Mouse (Mus musculus) lung, postnatal 4 days (tissue): ENCODE results near the gene Zbtb33.

Source experiments
- DNase-seq, 2 experiments: peaks; one replicate each; pipeline ENCODE4 v3.0.0; 2021

Gene Zbtb33

DNA sequence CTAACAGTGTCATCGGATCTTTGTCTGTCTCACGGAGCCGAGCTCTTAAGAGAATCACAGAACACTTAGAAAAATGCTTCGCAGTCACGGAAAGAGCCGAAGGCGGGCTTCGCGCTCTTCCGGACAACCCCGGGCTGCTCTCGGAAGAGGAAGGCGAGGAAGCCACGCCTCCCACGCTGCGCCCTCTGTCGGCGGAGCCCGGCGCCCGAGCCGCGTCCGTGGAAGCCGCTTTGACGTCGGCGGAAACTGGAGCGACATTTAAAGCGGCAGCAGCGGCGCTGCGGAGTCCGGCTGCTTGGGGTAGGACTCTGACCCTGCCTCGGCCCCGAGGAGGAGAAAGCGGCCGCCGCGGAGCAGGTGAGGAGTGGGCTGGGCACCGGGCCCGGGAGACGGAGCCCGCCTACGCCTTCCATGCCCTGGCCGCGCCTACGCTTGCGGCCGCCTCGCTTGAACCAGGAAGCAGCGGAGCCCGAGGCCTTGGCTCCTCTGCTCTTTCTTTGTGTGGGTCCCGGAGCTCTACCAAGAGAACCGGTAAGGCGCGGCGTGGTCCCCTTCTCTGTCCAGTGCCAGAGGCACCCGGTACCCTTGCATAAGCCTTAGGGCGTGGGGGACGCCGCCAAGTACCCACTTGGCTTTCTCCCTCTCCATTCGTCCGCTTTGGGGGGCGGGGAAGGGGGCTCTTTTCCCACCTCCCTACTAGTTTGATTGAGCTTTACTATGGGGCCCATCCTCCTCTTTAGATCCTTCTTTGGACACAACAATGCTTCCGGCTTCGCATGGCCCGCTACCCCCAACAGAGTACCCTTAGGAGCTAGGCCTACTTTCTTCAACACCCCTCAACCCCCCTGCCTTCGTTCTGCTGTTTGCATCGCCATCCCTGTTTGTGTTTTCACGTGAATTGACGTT lies at the start of gene Zbtb33:
Zbtb33 (plus strand) TSS at position 242 of the 906 bp plus-strand sequence.
- peak; percentile 92 for DNase-seq

GRCm38 (mm10) chrX:38159097-38159496 lies 30.5 kb upstream of the Zbtb33 start:
- no peak for DNase-seq

DNA sequence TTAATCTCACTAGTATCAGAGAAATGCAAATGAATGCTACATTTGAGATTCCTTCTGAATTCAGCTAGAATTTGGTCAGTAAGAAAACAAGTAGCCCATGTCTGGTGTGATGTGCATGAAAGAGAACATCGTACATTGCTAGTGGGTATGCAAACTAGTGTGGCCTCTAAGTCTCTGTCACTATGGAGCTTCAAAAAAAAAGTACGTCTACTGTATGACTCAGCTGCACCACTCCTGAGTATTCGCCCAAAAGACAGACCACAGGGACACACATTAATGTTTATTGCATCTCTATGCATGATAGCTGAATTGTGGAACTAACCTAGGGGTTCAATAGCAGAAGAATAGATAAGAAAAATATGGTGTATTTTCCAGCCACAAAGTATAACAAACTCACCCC lies 24.3 kb upstream of the Zbtb33 start:
- no peak for DNase-seq

DNA sequence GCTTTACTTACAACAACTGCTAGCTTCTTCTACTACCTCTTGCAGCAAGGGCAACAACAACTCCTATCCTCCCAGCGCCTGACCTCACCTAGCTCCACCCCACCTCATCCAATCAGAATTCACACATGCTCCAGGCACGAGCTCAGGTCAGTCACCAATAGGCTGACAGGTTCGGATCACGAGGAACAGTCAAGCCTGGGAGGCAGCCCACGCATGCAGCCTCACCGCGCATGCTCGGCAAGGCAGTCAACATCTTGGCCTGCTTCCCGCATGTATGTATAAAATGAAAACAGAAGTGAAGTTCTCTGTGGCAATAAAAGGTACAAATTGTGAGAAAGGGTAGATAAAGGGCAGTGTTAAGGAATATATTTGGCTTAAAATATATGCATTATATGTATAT lies 23.5 kb upstream of the Zbtb33 start:
- DNase-seq = no peak

DNA sequence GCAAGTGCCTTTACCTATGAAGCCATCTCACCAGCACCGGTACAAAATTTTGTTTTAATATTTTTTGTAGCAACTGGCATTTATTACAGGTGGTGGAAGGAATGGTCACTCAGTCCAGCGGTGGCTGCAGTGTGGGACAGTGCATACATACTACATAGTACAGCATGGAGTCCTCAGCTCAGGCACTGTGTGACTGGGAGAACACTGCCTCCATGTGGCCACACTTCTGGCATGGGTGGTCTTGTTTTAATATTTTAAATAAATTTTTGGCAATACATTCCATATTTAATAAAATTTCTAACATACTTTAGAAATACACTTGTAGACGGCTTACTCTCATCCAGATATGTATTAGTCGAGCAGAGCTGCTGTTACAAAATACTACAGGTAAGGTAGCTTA lies 23.0 kb upstream of the Zbtb33 start:
- DNase-seq = no peak

DNA sequence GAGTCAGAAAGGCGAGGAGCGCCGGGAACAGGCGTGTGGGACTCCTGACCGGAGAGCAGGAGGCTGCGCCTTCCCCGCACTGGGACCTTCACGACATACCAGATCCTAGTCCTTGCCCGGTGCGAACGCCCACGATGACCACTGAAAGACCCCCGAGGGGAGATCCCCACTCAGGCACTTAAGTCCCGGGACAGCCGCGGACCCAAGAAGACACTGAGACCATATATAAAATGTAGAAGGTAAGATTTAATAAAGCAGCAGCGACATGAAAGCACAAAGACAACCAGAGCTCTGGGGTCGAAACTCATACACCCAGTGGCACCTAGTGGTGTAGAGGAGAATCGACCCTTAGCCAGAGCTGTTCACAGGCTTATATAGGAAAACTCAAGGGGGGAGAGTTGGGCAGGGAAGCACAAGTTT lies 9.7 kb upstream of the Zbtb33 start:
- DNase-seq = peak; percentile 47 to 60

DNA sequence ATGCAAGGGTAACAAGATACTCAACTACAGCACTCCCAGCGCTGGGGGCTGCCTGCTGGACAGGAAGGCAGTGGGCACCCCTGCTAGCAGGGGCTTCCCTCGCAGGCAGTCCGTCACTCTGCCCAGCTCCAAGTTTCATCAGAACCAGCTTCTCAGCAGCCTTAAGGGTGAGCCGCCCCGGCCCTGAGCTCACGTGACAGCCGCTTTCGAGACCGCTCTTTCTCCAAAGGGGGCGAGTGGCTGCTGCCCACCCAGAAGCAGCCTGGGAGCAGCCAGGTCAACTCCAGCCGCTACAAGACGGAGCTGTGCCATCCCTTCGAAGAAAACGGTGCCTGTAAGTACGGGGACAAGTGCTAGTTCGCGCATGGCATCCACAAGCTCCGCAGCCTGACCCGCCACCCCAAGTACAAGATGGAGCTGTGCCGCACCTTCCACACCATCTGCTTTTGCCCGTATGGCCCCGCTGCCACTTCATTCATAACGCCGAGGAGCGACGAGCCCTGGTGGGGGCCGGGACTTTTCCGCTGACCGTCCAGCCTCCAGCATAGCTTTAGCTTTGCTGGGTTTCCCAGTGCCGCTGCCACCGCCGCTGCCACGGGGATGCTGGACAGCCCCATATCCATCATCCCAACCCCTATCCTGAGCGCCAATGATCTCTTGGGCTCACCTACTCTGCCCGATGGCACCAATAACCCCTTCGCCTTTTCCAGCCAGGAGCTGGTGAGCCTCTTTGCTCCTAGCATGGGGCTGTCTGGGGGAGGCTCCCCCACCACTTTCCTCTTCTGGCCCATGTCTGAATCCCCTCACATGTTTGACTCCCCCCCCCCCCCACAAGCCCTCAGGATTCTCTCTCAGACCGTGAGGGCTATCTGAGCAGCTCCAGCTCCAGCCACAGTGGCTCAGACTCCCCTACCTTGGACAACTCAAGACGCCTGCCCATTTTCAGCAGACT lies 8.7 kb upstream of the Zbtb33 start:
- peak; percentile 8 to 23 for DNase-seq

DNA sequence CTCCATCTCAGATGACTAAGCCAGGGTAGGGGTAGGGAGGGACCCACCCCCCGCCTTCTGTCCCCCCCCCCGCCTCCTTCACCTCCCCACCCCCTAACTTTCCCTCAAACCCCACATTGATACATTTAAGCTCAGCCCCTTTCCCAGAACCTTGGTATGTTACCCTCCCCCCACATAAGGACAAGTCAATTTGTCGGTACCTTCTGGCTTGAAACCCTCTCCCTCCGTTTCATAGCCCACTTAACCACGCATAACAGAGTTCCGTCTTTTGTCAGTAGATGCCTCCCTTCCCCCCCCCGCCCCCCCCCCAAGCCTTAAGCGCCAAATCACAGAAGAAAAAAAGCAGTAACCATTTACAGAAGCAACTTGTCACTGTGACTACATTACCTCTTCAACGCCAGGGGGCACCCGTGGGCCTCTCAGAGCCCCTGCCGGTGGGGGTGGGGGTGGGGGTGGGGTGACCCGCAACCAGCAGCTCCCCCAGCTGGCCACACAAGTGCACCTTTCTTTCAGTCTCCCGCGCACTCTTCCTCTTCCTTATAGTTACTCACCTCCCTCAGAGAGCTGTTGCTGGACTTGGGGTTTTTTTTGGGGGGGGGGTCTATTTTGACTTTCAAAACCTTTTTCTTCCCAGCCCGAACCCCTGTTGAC lies 7.9 kb upstream of the Zbtb33 start:
- peak; percentile 61 to 64 for DNase-seq

GRCm38 (mm10) chrX:38185520-38185919 lies 4.1 kb upstream of the Zbtb33 start:
- no peak for DNase-seq

- no peak for DNase-seq
Observed at GRCm38 (mm10) chrX:38190458-38190764, 818 bp downstream of the Zbtb33 start.

- no peak for DNase-seq
Observed at GRCm38 (mm10) chrX:38201816-38202215, 12.2 kb downstream of the Zbtb33 start.

DNA sequence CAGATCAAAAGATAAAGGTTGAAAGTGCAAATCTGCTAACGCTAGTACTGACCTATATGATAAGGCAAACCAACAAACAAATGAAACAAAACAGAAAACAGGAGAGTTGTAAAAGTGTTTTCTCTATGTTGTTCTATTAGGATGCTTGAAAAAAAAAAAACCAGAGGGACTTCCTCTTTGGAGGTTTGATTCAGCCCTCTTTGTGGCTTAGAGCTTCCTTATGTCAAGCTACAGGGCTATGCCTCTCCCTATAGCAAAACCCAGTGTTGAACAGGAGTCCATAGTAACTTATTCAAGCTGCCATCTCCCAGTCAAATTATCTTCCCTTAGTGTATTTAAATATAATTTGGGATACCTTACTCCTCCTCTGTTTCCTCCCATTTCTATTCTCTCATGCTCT lies 17.8 kb downstream of the Zbtb33 start:
- no peak for DNase-seq

DNA sequence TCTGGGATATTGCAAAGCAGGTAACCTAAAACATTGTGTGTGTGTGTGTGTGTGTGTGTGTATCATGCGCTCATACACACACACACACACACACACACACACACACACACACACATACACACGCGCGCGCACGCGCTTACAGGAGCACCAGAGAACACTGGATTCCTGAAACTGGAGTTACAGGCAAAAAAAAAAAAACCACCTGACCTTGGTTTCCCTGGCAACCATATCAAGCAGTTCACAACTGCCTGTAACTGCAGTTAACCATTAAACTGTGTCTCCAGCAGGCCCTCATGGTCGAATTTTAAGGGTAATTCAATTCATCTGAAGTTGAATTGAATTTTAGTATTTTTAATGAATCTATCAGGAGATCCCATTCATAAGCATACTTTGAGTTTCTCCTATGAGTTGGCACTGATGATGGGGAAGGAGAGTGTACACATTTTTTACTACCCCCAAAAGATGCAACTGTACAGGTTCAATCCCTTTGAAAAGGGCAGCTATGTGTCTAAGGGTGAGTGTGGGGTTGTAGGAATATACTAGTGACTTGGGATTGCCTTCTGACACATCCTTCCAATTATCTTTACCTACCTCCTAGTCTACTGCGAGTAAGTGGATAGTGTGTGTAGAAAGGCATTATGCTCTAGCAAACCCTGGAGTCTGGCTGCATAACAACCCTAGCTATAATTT lies 27.5 kb downstream of the Zbtb33 start:
- DNase-seq = no peak

DNA sequence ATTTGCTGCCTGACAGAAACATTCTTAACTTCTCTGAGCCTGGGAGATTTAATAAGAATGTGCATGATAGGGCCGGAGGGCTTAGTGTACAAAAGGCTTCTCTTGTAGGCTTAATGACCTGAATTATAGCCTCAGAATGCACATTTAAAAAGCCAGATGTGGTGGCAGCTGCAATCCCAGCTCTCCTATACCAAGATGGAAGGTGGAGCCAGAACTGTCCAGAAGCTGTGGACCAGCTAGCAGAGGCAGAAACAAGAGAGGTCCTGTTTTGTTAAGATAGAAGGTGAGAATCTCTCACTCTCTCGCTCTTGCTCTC lies 28.0 kb downstream of the Zbtb33 start:
- no peak for DNase-seq

DNA sequence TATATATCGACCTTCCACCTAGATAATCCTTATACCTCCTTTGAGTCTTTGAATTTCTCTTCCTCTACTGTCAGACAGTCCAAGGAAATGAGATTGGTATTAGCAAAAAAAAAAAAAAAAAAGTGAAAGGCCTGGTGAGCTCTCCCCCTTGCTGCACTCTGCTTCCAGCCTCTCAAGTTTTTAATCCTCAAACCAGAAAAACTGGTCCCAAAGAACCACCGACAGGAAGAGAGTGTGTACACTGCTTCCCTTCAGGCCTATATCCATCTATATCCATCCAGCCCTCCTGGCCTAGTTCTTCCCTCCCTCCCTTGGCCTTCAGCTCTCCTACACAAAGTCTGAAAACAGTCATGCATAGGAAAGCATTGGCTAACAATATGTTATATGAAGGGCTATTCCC lies 33.2 kb downstream of the Zbtb33 start:
- no peak for DNase-seq

DNA sequence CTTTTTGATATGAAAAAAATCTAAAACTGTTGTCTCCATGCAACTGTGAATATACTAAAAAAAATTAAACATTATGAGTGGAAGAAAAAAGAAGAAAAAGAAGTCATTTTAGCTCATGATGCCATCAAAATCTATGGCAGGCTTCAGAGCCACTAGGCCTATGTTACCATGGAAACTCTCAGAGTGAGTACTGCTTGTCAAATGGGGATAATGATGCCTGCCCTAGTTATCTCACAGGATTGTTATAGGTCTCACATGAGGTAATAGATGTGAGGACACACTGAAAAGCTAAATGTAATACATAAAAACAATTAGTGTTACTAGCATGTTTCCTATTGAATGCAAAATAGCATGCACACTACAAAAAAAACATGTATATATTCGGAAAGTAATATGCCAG lies 40.3 kb downstream of the Zbtb33 start:
- no peak for DNase-seq

DNA sequence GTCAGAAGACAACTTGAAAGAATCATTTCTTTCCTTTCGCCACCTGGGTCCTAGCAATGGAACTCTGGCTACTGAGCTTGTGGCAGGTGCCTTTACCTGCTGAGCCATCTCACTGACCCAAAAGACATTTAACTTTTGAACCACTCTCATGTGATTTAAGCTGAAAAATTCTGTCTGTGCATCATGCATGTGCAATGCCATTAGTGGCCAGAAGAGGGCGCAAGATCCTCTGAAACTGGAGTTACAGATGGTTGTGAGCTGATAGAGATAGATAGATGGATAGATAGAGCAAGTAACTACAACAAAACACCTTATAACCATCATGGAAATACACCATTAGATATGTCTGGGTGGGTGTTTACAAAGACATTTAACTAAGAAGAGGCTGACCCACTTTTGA lies 48.1 kb downstream of the Zbtb33 start:
- peak in 1 of 2 experiments; percentile 47 for DNase-seq
